Mouse (Mus musculus): ENCODE data around the gene Tmem131l.

Tmem131l gene

DNA sequence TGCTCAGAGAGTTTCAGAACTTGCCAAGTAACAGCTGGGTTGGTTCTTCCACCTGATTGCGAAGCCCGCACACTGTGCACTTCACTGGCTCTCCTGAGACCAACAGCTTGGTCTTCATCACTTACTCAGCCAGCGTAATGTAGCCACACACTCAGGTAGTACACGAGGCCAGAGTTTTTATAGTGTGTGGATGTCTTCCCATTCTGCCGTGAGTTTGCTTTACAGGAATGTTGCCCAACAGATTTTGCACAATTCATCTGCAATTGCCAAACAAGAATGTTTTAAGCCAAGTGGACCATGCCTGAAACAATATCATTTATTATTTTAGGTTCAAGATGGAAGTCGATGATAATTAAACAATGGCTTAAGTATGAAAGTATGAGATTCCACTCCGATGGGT, 180.4 kb downstream of the Tmem131l start:
- DNase-seq (ENCODE audit: low spot score) = no peak

DNA sequence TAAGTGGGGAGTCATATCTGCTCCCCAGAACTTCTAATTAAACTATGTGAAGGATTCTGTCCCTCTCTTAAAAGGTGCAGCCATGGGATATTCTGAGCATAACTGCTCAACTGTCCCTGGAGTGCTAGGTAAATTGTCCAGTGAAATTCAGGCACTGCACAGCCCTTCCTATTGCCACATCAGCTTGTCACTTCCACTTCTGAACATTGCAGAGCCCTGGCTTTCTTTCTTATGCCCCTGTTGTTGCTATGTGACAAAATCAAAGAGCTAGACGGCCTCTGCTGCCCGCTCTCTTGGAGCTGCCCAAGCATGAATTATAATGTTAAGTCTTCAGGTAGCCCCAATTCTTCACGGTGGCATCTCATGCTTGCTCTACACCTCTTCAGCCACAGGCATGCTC, 180.9 kb downstream of the Tmem131l start:
- no peak for DNase-seq (ENCODE audit: low spot score)

DNA sequence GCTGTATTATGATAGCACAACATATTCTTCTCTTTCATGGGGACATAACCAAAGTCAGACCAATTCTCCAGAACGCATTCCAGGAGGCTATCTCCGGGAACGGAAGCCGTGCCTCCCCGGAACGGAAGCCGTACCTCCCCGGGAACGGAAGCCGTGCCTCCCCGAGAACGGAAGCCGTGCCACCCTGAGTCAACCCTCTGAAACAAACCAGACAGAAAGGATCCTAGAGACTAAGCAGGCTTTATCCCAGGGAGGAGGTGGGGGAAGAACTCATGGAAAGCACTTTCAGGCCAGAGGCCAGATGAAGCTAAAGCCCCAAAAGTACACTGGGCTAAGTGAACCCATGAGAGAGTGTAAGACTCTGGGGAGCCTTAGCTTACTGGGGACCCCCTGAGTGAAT, 182.4 kb downstream of the Tmem131l start:
- DNase-seq (ENCODE audit: low spot score) = no peak

DNA sequence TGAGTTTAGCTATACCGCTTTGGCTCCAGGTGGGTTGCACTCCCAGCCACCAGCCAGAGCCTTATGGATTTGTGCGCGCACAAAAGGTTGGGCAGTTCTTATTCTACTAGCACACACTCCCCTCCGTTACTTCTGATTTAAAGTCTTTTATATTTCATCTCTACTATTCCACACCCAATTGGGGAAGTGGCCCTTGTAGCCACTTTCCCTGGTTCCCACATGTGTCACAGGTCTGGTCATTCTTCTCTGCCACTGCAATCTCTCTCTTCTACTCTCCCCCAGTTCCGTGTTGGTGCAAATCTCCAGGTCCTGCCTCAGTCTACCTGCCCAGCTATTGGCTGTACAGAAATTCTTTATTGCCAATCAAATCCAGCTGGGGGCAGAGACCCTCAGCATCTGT, 184.3 kb downstream of the Tmem131l start:
- DNase-seq (ENCODE audit: low spot score) = no peak

DNA sequence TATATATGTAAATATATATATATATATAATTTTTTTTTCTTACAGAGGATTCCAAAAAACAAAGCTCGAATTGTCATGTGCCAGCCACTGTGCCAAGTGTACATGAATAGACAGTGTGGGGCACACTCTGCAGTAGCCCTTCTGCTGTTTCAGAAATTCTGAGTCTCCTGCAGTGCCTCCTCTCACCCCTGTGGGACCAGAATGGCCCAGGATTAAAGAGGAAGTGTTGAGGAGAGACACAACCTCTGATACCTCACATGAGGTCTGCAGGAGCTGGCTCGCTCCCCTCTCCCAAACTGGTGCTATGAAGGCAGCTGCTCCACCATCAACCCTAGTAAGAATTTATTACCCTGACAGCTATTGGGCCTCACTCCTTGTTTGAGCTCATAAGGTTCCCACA, 190.6 kb downstream of the Tmem131l start:
- no peak for DNase-seq (ENCODE audit: low spot score)

All from embryo, embryonic 10.5 days (tissue).